Mouse (Mus musculus) heart, embryonic 16.5 days (tissue): ENCODE measurements around the gene Rcor1. TPM values are rescaled to one million over a fixed set of nuclear protein-coding genes. Genes with fewer than 3 reads are reported as not detected.
A peak's percentile ranks its signal among the peaks of the same experiment; 100 is the strongest.

Experiments used
- ATAC-seq: fragments of 200-750 bp; cut with Nextera tagmentation; replicated peaks from 2 replicates; pipeline ENCODE4 v1.8.0; 2017; ENCODE audit warnings: moderate number of reproducible peaks; ENCODE audit not compliant: insufficient read depth, low FRiP score; ENCODE audit errors: extremely low read depth
- H3K27ac ChIP-seq: fragments of 300-500 bp; sonication (generic); 2 replicates; pipeline ENCODE4 v1.5.1; 2014; ENCODE audit warnings: mild to moderate bottlenecking, low read length, control low read depth, moderate library complexity
- H3K27me3 ChIP-seq: fragments of 300-500 bp; sonication (generic); 2 replicates; pipeline ENCODE4 v1.6.1; 2014; ENCODE audit warnings: low read length, mixed read lengths; ENCODE audit not compliant: control insufficient read depth, insufficient read depth
- H3K36me3 ChIP-seq: fragments of 300-500 bp; sonication (generic); 2 replicates; pipeline ENCODE4 v1.6.1; 2014; ENCODE audit not compliant: control insufficient read depth, insufficient read depth
- H3K4me1 ChIP-seq: fragments of 300-500 bp; sonication (generic); 2 replicates; pipeline ENCODE4 v1.6.1; 2014; ENCODE audit warnings: low read length, mixed read lengths; ENCODE audit not compliant: control insufficient read depth, insufficient read depth
- H3K4me2 ChIP-seq: fragments of 300-500 bp; sonication (generic); 2 replicates; pipeline ENCODE4 v1.6.1; 2014; ENCODE audit warnings: low read depth, mild to moderate bottlenecking, control low read depth, low read length
- H3K4me3 ChIP-seq: fragments of 300-500 bp; sonication (generic); 2 replicates; pipeline ENCODE4 v1.5.1; 2014; ENCODE audit warnings: mild to moderate bottlenecking, control low read depth, low read length
- H3K9ac ChIP-seq: fragments of 300-500 bp; sonication (generic); 2 replicates; pipeline ENCODE4 v1.6.1; 2014; ENCODE audit warnings: low read length, control low read depth
- H3K9me3 ChIP-seq: fragments of 300-500 bp; sonication (generic); replicated peaks from 2 replicates; pipeline ENCODE4 v1.6.1; 2016; ENCODE audit warnings: low read length; ENCODE audit not compliant: control insufficient read depth
- WGBS: fragments of 180-500 bp; shearing (Covaris S2); extraction: QIAGEN DNeasy Blood & Tissue Kit; methylation state at CpG from one replicate; pipeline ENCODE4 v1.1.7; 2014; 5-methylcytosine and 5-hydroxymethylcytosine counted together
- polyA plus RNA-seq: library from polyadenylated mRNA; unstranded; fragments of >200 nt; fragmentation: Nextera tagmentation; extraction: Ambion mirVana; gene quantifications from 2 replicates; pipeline ENCODE4 v1.2.1, GENCODE M21; 2015

The Rcor1 gene
- polyA plus RNA-seq, 1 experiment from 2014 or later = 6.5 TPM

GRCm38 (mm10) chr12:111091981-111092380 is 52.8 kb downstream of the Rcor1 start:
- no peak overlapping the region for H3K27ac ChIP-seq
- no peaks in the 10 kb centered on the region for H3K27me3 ChIP-seq
- H3K4me2 ChIP-seq = no peak overlapping the region
- no peak overlapping the region for H3K4me3 ChIP-seq
- ATAC-seq = no peak
- H3K9ac ChIP-seq = no peak overlapping the region
- no peaks in the 10 kb centered on the region for H3K9me3 ChIP-seq
- peaks cover 2% of the 10 kb centered on the region; the same call in 1 of the 2 replicates for H3K36me3 ChIP-seq
- 81% methylated on average over 10 of the region's 10 CpGs for WGBS
- peaks cover 9% of the 10 kb centered on the region for H3K4me1 ChIP-seq

- ATAC-seq = no peak; the same call in 1 of the 2 replicates
- Histone ChIP-seq H3K36me3 (peaks cover 2% of the 10 kb centered on the region; the same call in 1 of the 2 replicates), H3K4me1 (peaks cover 4% of the 10 kb centered on the region), H3K27me3 (no peaks in the 10 kb centered on the region), H3K9me3 (no peaks in the 10 kb centered on the region), H3K4me2 (no peak overlapping the region), H3K9ac (no peak overlapping the region), H3K4me3 (no peak overlapping the region), H3K27ac (peak overlapping the region; percentile 67)
- WGBS = 67% methylated on average over 5 of the region's 5 CpGs
Observed at GRCm38 (mm10) chr12:111094073-111094472, 54.9 kb downstream of the Rcor1 start.

- Histone ChIP-seq H3K9ac (no peak overlapping the region), H3K27ac (no peak overlapping the region), H3K9me3 (no peaks in the 10 kb centered on the region), H3K27me3 (no peaks in the 10 kb centered on the region), H3K4me3 (no peak overlapping the region), H3K4me2 (no peak overlapping the region), H3K36me3 (peaks cover 2% of the 10 kb centered on the region; the same call in 1 of the 2 replicates), H3K4me1 (no peaks in the 10 kb centered on the region)
- WGBS = 91% methylated on average over 6 of the region's 6 CpGs
- no peak for ATAC-seq
Observed at GRCm38 (mm10) chr12:111095086-111095485, 55.9 kb downstream of the Rcor1 start.

GRCm38 (mm10) chr12:111096249-111096648 is 57.1 kb downstream of the Rcor1 start:
- H3K9me3 ChIP-seq = no peaks in the 10 kb centered on the region
- H3K27ac ChIP-seq = no peak overlapping the region
- no peaks in the 10 kb centered on the region for H3K27me3 ChIP-seq
- WGBS = 85% methylated on average over 6 of the region's 6 CpGs
- no peaks in the 10 kb centered on the region for H3K4me1 ChIP-seq
- H3K4me2 ChIP-seq = no peak overlapping the region
- no peak overlapping the region for H3K9ac ChIP-seq
- H3K4me3 ChIP-seq = no peak overlapping the region
- peaks cover 6% of the 10 kb centered on the region; the same call in 1 of the 2 replicates for H3K36me3 ChIP-seq
- no peak for ATAC-seq

GRCm38 (mm10) chr12:111097036-111097435 is 57.9 kb downstream of the Rcor1 start:
- Histone ChIP-seq H3K9me3 (no peaks in the 10 kb centered on the region), H3K4me2 (no peak overlapping the region), H3K27me3 (no peaks in the 10 kb centered on the region), H3K27ac (no peak overlapping the region), H3K4me3 (no peak overlapping the region), H3K9ac (no peak overlapping the region), H3K4me1 (no peaks in the 10 kb centered on the region), H3K36me3 (peaks cover 9% of the 10 kb centered on the region; the same call in 1 of the 2 replicates)
- ATAC-seq = no peak
- WGBS = 95% methylated on average over 8 of the region's 8 CpGs

GRCm38 (mm10) chr12:111111176-111111575 is 72.0 kb downstream of the Rcor1 start:
- peaks cover 44% of the 10 kb centered on the region for H3K36me3 ChIP-seq
- WGBS = 82% methylated on average over 8 of the region's 8 CpGs
- no peak for ATAC-seq
- H3K4me1 ChIP-seq = no peaks in the 10 kb centered on the region
- H3K27ac ChIP-seq = no peak overlapping the region
- no peak overlapping the region for H3K9ac ChIP-seq
- no peak overlapping the region for H3K4me3 ChIP-seq
- no peak overlapping the region for H3K4me2 ChIP-seq
- H3K27me3 ChIP-seq = no peaks in the 10 kb centered on the region
- no peaks in the 10 kb centered on the region for H3K9me3 ChIP-seq

GRCm38 (mm10) chr12:111114593-111114992 is 75.4 kb downstream of the Rcor1 start:
- ATAC-seq = no peak
- Histone ChIP-seq H3K27me3 (no peaks in the 10 kb centered on the region), H3K9me3 (no peaks in the 10 kb centered on the region), H3K4me2 (no peak overlapping the region), H3K36me3 (peaks cover 52% of the 10 kb centered on the region), H3K4me1 (no peaks in the 10 kb centered on the region), H3K9ac (no peak overlapping the region), H3K4me3 (no peak overlapping the region), H3K27ac (no peak overlapping the region)
- WGBS = 91% methylated on average over 5 of the region's 5 CpGs

GRCm38 (mm10) chr12:111119506-111120085 is 80.4 kb downstream of the Rcor1 start:
- 97% methylated on average over 5 of the region's 5 CpGs for WGBS
- H3K4me1 ChIP-seq = no peaks in the 10 kb centered on the region
- no peak overlapping the region for H3K4me3 ChIP-seq
- no peak overlapping the region for H3K9ac ChIP-seq
- H3K27ac ChIP-seq = no peak overlapping the region
- H3K36me3 ChIP-seq = peaks cover 20% of the 10 kb centered on the region
- 0 out of 2 replicates have a peak, but pooled peaks cover 3% of the 10 kb centered on the region for H3K9me3 ChIP-seq
- ATAC-seq = no peak
- H3K4me2 ChIP-seq = no peak overlapping the region
- H3K27me3 ChIP-seq = no peaks in the 10 kb centered on the region

- H3K9ac ChIP-seq = no peak overlapping the region
- WGBS = 89% methylated on average over 9 of the region's 9 CpGs
- ATAC-seq = no peak
- H3K4me2 ChIP-seq = no peak overlapping the region
- 0 out of 2 replicates have a peak, but pooled peaks cover 3% of the 10 kb centered on the region for H3K9me3 ChIP-seq
- no peaks in the 10 kb centered on the region for H3K27me3 ChIP-seq
- H3K4me1 ChIP-seq = no peaks in the 10 kb centered on the region
- no peak overlapping the region for H3K4me3 ChIP-seq
- H3K36me3 ChIP-seq = peaks cover 17% of the 10 kb centered on the region
- no peak overlapping the region for H3K27ac ChIP-seq
Observed at GRCm38 (mm10) chr12:111120976-111121645, 82.0 kb downstream of the Rcor1 start.
